Mouse (Mus musculus): ENCODE measurements around the gene Cd160. TPM values are rescaled to one million over a fixed set of nuclear protein-coding genes. Genes with fewer than 3 reads are reported as not detected.

Cd160 gene
- total and polyA plus RNA-seq, 2 experiments from 2014 or later = 0.13 TPM; not detected in 1

GRCm38 (mm10) chr3:96867863-96868262 lies 38.7 kb upstream of the Cd160 start:
- Histone ChIP-seq H3K36me3 (ENCODE audit: insufficient read depth, low read length) (peaks cover 29% of the 10 kb centered on the region), H3K27ac (no peak overlapping the region), H3K27me3 (ENCODE audit: insufficient read depth, low read length) (no peaks in the 10 kb centered on the region), H3K9ac (replicated peaks; ENCODE audit: low read length) (no peak overlapping the region), H3K4me2 (ENCODE audit: low read depth, low read length) (no peak overlapping the region), H3K4me1 (ENCODE audit: insufficient read depth, low read length) (no peaks in the 10 kb centered on the region), H3K4me3 (ENCODE audit: low read length) (no peak overlapping the region), H3K9me3 (ENCODE audit: low read length) (no peaks in the 10 kb centered on the region)
- no peak for DNase-seq (ENCODE audit: low spot score)
- no peak for TF ChIP-seq CTCF (IDR thresholded peaks at IDR 0.05; ENCODE audit: low read depth)
- 91% methylated on average over 3 of the region's 3 CpGs for WGBS
- no peak for ATAC-seq

- no peaks in the 10 kb centered on the region; the same call in 1 of the 2 replicates for H3K36me3 ChIP-seq (ENCODE audit: insufficient read depth, low read length)
- H3K9me3 ChIP-seq (ENCODE audit: low read length) = no peaks in the 10 kb centered on the region
- DNase-seq (ENCODE audit: low spot score) = no peak
- TF ChIP-seq CTCF (IDR thresholded peaks at IDR 0.05; ENCODE audit: low read depth) = no peak
- 91% methylated on average over 5 of the region's 5 CpGs for WGBS
- H3K4me2 ChIP-seq (ENCODE audit: low read depth, low read length) = no peak overlapping the region
- H3K4me3 ChIP-seq (ENCODE audit: low read length) = no peak overlapping the region
- H3K9ac ChIP-seq (replicated peaks; ENCODE audit: low read length) = no peak overlapping the region
- no peaks in the 10 kb centered on the region for H3K27me3 ChIP-seq (ENCODE audit: insufficient read depth, low read length)
- H3K27ac ChIP-seq = no peak overlapping the region
- H3K4me1 ChIP-seq (ENCODE audit: insufficient read depth, low read length) = no peaks in the 10 kb centered on the region
- ATAC-seq = no peak
Measured at GRCm38 (mm10) chr3:96860498-96860897, 31.3 kb upstream of the Cd160 start.

GRCm38 (mm10) chr3:96855833-96856232 lies 26.7 kb upstream of the Cd160 start:
- no peak for ATAC-seq
- WGBS = 80% methylated on average over 3 of the region's 3 CpGs
- H3K36me3 ChIP-seq (ENCODE audit: insufficient read depth, low read length) = no peaks in the 10 kb centered on the region; the same call in 1 of the 2 replicates
- no peak overlapping the region for H3K27ac ChIP-seq
- H3K9ac ChIP-seq (replicated peaks; ENCODE audit: low read length) = no peak overlapping the region
- H3K9me3 ChIP-seq (ENCODE audit: low read length) = no peaks in the 10 kb centered on the region
- no peak overlapping the region for H3K4me3 ChIP-seq (ENCODE audit: low read length)
- no peaks in the 10 kb centered on the region for H3K4me1 ChIP-seq (ENCODE audit: insufficient read depth, low read length)
- no peak for TF ChIP-seq CTCF (IDR thresholded peaks at IDR 0.05; ENCODE audit: low read depth)
- no peak for DNase-seq (ENCODE audit: low spot score)
- H3K4me2 ChIP-seq (ENCODE audit: low read depth, low read length) = no peak overlapping the region
- H3K27me3 ChIP-seq (ENCODE audit: insufficient read depth, low read length) = no peaks in the 10 kb centered on the region

- no peaks in the 10 kb centered on the region for H3K4me1 ChIP-seq (ENCODE audit: insufficient read depth, low read length)
- no peak overlapping the region for H3K9ac ChIP-seq (replicated peaks; ENCODE audit: low read length)
- no peak overlapping the region for H3K4me3 ChIP-seq (ENCODE audit: low read length)
- H3K27me3 ChIP-seq (ENCODE audit: insufficient read depth, low read length) = no peaks in the 10 kb centered on the region
- TF ChIP-seq CTCF (IDR thresholded peaks at IDR 0.05; ENCODE audit: low read depth) = no peak
- no peak overlapping the region for H3K27ac ChIP-seq
- H3K9me3 ChIP-seq (ENCODE audit: low read length) = no peaks in the 10 kb centered on the region
- 91% methylated on average over 4 of the region's 4 CpGs for WGBS
- H3K36me3 ChIP-seq (ENCODE audit: insufficient read depth, low read length) = no peaks in the 10 kb centered on the region
- DNase-seq (ENCODE audit: low spot score) (no peak), ATAC-seq (no peak)
- no peak overlapping the region for H3K4me2 ChIP-seq (ENCODE audit: low read depth, low read length)
Measured at GRCm38 (mm10) chr3:96854376-96854775, 25.2 kb upstream of the Cd160 start.

GRCm38 (mm10) chr3:96852561-96852960 lies 23.4 kb upstream of the Cd160 start:
- ATAC-seq = no peak
- Histone ChIP-seq H3K4me3 (ENCODE audit: low read length) (no peak overlapping the region), H3K9me3 (ENCODE audit: low read length) (no peaks in the 10 kb centered on the region), H3K27ac (no peak overlapping the region), H3K4me1 (ENCODE audit: insufficient read depth, low read length) (no peaks in the 10 kb centered on the region), H3K9ac (replicated peaks; ENCODE audit: low read length) (no peak overlapping the region), H3K4me2 (ENCODE audit: low read depth, low read length) (no peak overlapping the region), H3K36me3 (ENCODE audit: insufficient read depth, low read length) (no peaks in the 10 kb centered on the region), H3K27me3 (ENCODE audit: insufficient read depth, low read length) (no peaks in the 10 kb centered on the region)
- 88% methylated on average over 6 of the region's 6 CpGs for WGBS
- no peak for DNase-seq (ENCODE audit: low spot score)
- no peak for TF ChIP-seq CTCF (IDR thresholded peaks at IDR 0.05; ENCODE audit: low read depth)

GRCm38 (mm10) chr3:96849168-96849727 lies 20.1 kb upstream of the Cd160 start:
- no peak overlapping the region for H3K9ac ChIP-seq (replicated peaks; ENCODE audit: low read length)
- no peaks in the 10 kb centered on the region for H3K4me1 ChIP-seq (ENCODE audit: insufficient read depth, low read length)
- no peak for DNase-seq (ENCODE audit: low spot score)
- ATAC-seq = no peak
- H3K9me3 ChIP-seq (ENCODE audit: low read length) = no peaks in the 10 kb centered on the region
- TF ChIP-seq CTCF (IDR thresholded peaks at IDR 0.05; ENCODE audit: low read depth) = no peak
- no peak overlapping the region for H3K27ac ChIP-seq
- no peak overlapping the region for H3K4me3 ChIP-seq (ENCODE audit: low read length)
- H3K27me3 ChIP-seq (ENCODE audit: insufficient read depth, low read length) = no peaks in the 10 kb centered on the region
- WGBS = 82% methylated on average over 2 of the region's 2 CpGs
- no peaks in the 10 kb centered on the region for H3K36me3 ChIP-seq (ENCODE audit: insufficient read depth, low read length)
- H3K4me2 ChIP-seq (ENCODE audit: low read depth, low read length) = no peak overlapping the region

- no peak overlapping the region for H3K27ac ChIP-seq
- H3K4me3 ChIP-seq (ENCODE audit: low read length) = no peak overlapping the region
- DNase-seq (ENCODE audit: low spot score) = no peak
- no peak overlapping the region for H3K9ac ChIP-seq (replicated peaks; ENCODE audit: low read length)
- WGBS = 83% methylated on average over 7 of the region's 8 CpGs
- no peak for TF ChIP-seq CTCF (IDR thresholded peaks at IDR 0.05; ENCODE audit: low read depth)
- ATAC-seq = no peak
- H3K4me1 ChIP-seq (ENCODE audit: insufficient read depth, low read length) = no peaks in the 10 kb centered on the region
- no peaks in the 10 kb centered on the region for H3K9me3 ChIP-seq (ENCODE audit: low read length)
- H3K36me3 ChIP-seq (ENCODE audit: insufficient read depth, low read length) = no peaks in the 10 kb centered on the region
- no peaks in the 10 kb centered on the region for H3K27me3 ChIP-seq (ENCODE audit: insufficient read depth, low read length)
- no peak overlapping the region for H3K4me2 ChIP-seq (ENCODE audit: low read depth, low read length)
Measured at GRCm38 (mm10) chr3:96848470-96848869, 19.3 kb upstream of the Cd160 start.
